Mouse (Mus musculus) E14TG2a.4 (cell line): Measurements from ENCODE around the gene Tbx2.

Source experiments
- H3K27me3 ChIP-seq: 2 replicates; pipeline ENCODE4 v1.6.1; 2014; ENCODE audit warnings: low read length, control low read depth; ENCODE audit not compliant: insufficient read depth
- H3K36me3 ChIP-seq: 2 replicates; pipeline ENCODE4 v1.6.1; 2014; ENCODE audit warnings: low read length, control low read depth; ENCODE audit not compliant: insufficient read depth
- H3K4me1 ChIP-seq: replicated peaks from 2 replicates; pipeline ENCODE4 v1.6.1; 2014; ENCODE audit warnings: low read depth, low read length, control low read depth
- H3K4me3 ChIP-seq: replicated peaks from 2 replicates; pipeline ENCODE4 v1.5.1; 2014; ENCODE audit warnings: mild to moderate bottlenecking, low read length
- H3K9me3 ChIP-seq: 2 replicates; pipeline ENCODE4 v1.6.1; 2014; ENCODE audit warnings: low read length, control low read depth
- CTCF ChIP-seq: conservative IDR thresholded peaks from 2 replicates; pipeline ENCODE4 v1.5.1; 2014; ENCODE audit warnings: low read length
- NANOG ChIP-seq: IDR thresholded peaks from 2 replicates; pipeline ENCODE4 v1.6.1; 2014; ENCODE audit warnings: borderline replicate concordance, low read length, mixed read lengths
- POU5F1 ChIP-seq: IDR thresholded peaks from 2 replicates; pipeline ENCODE4 v1.6.1; 2014; ENCODE audit warnings: low read length, borderline replicate concordance

Gene Tbx2

DNA sequence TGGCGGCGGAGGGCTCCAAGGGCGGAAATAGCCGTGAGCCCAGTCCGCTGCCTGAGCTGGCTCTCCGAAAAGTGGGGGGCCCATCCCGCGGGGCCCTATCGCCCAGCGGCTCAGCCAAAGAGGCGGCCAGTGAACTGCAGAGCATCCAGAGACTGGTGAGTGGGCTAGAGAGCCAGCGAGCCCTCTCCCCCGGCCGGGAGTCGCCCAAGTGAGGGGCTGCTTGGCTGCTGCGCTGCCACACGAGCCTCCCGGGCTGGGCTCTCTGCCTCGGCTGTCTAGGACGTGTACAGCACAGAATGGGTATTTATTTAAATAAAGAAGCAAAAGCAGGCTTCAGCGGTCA is 8.4 kb downstream of the Tbx2 start:
- H3K36me3 ChIP-seq, result no peaks in the 10 kb centered on the region
- peaks cover 53% of the 10 kb centered on the region for H3K4me1 ChIP-seq
- TF ChIP-seq CTCF (no peak), NANOG (no peak), POU5F1 (no peak)
- H3K9me3 ChIP-seq, result no peaks in the 10 kb centered on the region
- H3K4me3 ChIP-seq, result peak overlapping the region; percentile 56
- H3K27me3 ChIP-seq, result peaks cover 99% of the 10 kb centered on the region

DNA sequence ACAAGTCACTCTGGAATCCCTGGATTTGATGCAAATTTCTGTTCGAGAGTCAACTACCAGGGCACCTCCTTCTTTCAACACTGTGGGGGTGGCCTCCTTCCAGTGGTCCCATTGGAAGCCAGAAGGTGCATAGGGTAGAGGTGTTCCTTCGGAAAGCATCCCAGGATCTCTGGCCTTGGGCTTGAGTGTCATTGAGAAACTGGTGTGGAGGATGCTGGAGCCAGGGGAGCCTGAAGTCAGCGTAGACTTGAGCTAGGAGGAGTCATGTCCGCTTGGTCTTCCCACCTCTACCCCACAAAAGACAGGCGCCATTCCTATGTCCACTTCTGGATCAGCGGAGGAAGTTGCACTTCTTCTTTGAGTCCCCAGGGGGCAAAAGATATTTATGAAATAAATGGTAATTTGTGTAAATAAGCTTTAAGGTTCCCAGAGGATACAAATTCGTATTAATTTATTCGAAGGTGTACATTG is 8.9 kb downstream of the Tbx2 start:
- peak; percentile 19; the same call in 1 of the 2 replicates for TF ChIP-seq CTCF
- TF ChIP-seq POU5F1, result no peak
- no peak for TF ChIP-seq NANOG
- no peaks in the 10 kb centered on the region for H3K9me3 ChIP-seq
- peaks cover 99% of the 10 kb centered on the region for H3K27me3 ChIP-seq
- H3K4me1 ChIP-seq, result peaks cover 49% of the 10 kb centered on the region
- H3K4me3 ChIP-seq, result peak overlapping the region; percentile 73
- no peaks in the 10 kb centered on the region for H3K36me3 ChIP-seq

DNA sequence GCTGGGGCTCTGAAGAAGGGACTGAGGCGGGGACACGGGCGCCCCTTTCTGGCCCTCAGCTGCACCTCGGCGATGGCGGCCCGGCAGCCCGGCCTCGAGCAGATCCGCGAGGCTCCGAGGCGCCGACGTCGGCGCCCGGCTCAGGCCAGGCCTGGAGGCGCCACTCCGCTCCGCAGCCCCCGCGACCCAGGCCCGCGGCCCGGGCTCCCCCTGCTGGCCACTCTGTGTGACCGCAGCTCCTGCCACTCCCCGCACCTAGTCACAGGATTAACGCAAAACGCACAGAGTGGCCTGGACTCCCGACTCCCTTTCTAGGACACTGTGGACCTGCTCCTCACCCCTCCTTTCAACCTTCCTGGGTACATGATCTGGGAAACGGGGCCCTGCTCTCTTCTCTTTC is 9.6 kb downstream of the Tbx2 start:
- peaks cover 99% of the 10 kb centered on the region for H3K27me3 ChIP-seq
- TF ChIP-seq POU5F1, result no peak
- peak; percentile 19 for TF ChIP-seq CTCF
- H3K9me3 ChIP-seq, result no peaks in the 10 kb centered on the region
- H3K4me1 ChIP-seq, result peaks cover 44% of the 10 kb centered on the region
- no peaks in the 10 kb centered on the region for H3K36me3 ChIP-seq
- peak overlapping the region; percentile 73 for H3K4me3 ChIP-seq

DNA sequence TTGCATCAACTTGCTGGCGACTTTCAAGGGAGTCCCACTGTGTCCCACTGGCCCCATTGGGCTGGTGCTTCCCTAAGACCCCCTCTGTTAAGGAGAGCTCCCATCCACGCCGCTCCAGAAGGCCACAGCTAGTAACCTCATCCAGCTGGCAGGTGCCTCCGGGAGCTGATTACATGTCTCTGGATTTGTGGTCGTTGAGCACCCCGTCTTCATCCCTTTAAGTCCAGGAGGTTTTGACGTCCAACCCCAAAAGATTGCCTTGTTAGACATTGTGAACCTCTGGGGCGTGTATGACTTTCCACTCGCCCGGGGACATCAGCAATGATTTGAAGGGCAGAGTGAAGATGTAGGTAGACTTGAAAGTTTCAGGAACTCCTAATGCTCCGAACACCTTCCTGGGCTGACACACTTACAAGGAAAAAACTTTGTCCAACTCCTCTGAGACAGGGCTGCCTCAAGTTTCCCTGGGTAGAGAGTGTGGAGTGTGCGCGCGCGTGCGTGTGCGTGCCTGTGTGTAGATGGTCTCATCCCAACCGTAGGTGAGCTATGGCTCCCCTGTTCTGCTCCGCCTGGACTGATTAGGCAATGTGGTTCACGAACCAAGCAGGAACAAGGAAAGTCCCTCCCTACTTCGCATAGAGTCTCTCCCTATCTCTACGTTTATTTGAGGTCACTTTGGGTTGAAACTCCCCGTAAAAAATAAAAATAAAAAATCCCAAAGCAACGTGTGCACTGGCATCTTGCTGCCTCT is 10.4 kb downstream of the Tbx2 start:
- Histone ChIP-seq H3K4me3 (peak overlapping the region; percentile 82), H3K36me3 (no peaks in the 10 kb centered on the region), H3K27me3 (peaks cover 95% of the 10 kb centered on the region), H3K9me3 (no peaks in the 10 kb centered on the region), H3K4me1 (peaks cover 37% of the 10 kb centered on the region)
- no peak for TF ChIP-seq NANOG
- TF ChIP-seq POU5F1, result no peak
- no peak for TF ChIP-seq CTCF

DNA sequence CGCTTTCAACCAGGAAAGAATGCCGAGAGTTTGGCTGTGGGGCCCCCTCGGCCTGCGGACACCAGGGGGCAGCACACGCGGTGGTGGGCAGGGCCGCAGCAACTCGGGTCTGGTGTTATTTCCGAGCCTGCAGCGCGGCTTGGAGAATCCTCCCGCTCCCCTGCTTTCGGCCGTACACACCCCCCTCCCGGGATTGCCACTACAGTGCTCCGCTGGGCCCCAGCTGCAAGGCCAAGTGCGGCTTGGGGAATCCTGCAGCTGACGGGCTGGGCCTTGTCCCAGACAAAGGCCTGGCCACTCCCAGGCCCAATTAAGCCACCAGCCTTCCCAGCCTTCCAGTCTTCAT is 11.0 kb downstream of the Tbx2 start:
- no peaks in the 10 kb centered on the region for H3K36me3 ChIP-seq
- no peak for TF ChIP-seq POU5F1
- TF ChIP-seq NANOG, result no peak
- TF ChIP-seq CTCF, result peak; percentile 60
- H3K4me3 ChIP-seq, result peak overlapping the region; percentile 82
- H3K4me1 ChIP-seq, result peaks cover 38% of the 10 kb centered on the region
- H3K27me3 ChIP-seq, result peaks cover 95% of the 10 kb centered on the region
- no peaks in the 10 kb centered on the region for H3K9me3 ChIP-seq

DNA sequence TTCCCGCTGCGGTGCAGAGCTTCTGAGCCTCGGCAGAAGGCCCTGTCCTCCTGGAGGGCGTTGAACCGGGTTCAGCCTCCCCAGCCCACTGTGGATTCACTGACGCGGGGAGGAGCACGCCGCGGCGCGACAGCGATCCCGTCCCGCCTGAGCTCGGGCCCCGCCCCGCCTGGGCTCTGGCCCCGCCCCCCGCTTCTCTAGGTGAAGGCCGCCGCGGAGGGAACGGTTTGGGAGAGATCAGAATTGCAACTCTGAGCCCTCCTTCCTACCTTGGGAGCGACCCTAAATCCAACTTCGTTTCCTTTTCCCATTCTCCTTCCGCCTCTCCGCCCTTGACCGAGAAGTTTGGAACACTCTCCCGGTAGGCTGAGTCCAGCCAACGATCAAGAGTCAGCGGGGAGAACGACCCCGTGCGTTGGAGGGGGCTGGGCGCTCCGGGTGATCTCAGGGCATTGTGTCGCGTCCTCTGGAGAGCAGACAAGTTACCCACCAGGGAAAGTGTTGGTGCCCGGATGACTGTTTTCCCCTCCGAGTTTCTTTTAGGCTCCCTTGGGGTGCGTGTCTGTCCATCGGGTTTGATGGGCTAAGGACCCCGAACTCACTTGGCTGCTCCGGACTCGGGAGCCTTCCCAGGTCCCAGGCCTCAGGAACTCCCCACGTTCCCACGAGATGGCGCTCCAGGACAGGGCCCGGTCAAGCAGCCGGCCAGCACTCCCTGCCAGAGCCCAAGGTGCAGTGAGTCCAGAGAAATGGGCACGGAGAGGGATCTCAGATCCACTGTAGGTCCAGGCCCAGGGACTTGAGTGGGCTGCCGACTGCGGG is 12.0 kb downstream of the Tbx2 start:
- H3K4me3 ChIP-seq, result peak overlapping the region; percentile 82
- H3K9me3 ChIP-seq, result no peaks in the 10 kb centered on the region
- TF ChIP-seq NANOG, result no peak
- TF ChIP-seq CTCF, result peak; percentile 61
- no peaks in the 10 kb centered on the region for H3K36me3 ChIP-seq
- H3K27me3 ChIP-seq, result peaks cover 91% of the 10 kb centered on the region
- H3K4me1 ChIP-seq, result peaks cover 45% of the 10 kb centered on the region

DNA sequence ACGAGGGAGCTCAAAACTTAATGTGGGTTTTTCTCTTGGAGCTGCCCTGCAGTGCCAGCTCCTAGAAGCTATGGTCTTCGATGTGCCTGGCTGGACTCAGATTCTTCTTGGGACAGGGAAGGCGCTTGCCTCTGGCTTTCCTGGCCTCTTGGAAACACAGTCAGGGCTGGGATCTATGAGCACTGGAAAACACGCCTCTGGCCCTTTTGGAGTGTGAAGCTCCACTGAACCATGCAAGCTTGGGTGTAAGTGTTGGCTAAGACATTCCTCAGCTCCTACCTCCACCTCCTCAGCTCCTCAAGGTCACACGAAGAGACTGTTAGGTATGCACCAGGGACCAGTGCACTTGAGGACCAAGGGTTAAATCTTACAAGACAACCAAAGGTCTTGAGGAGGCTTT is 12.6 kb downstream of the Tbx2 start:
- TF ChIP-seq NANOG (no peak), CTCF (no peak), POU5F1 (no peak)
- Histone ChIP-seq H3K4me3 (peak overlapping the region; percentile 82), H3K9me3 (no peaks in the 10 kb centered on the region), H3K27me3 (peaks cover 88% of the 10 kb centered on the region), H3K4me1 (peaks cover 45% of the 10 kb centered on the region), H3K36me3 (no peaks in the 10 kb centered on the region)

DNA sequence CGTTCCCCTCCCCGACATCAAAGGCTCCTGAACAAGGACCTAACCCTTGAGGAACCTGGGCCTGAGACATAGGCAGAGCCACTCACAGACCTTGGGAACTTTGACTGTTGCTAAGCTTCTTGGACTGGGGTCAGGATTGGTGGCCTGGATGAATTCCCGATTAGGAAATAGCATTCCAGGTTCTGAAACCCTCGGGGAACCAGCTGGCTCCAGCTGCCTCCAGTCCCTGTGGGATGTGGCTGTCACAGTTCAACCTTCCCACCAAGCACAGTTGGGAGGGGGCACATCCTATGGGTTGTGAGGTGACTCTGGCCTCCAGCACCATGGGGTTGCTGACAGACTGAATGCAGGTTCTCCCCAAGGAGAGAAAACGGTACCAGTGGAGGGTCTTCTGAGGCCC is 13.6 kb downstream of the Tbx2 start:
- Histone ChIP-seq H3K27me3 (peaks cover 83% of the 10 kb centered on the region), H3K36me3 (no peaks in the 10 kb centered on the region), H3K4me1 (peaks cover 44% of the 10 kb centered on the region), H3K4me3 (no peak overlapping the region), H3K9me3 (no peaks in the 10 kb centered on the region)
- no peak for TF ChIP-seq CTCF
- no peak for TF ChIP-seq NANOG
- no peak for TF ChIP-seq POU5F1

DNA sequence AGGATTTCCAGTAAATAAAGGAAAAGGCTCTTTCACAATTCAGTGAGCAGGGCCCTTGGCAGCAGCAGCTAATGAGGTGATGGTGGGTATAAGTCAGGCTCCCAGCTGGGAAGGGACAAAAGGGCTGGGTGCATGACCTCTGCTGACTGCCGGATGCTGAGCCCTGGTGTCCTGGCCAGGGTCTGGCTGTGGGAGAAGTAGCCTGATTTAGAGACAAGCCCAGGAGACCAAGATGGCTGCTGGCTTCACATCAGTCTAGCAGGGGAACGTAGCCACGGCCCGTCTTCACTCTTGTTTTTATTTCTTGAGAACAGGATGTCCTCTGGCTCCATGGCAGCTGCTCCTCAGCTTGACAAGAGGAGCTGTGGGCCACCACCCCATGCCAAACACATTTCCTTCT is 14.2 kb downstream of the Tbx2 start:
- Histone ChIP-seq H3K9me3 (no peaks in the 10 kb centered on the region), H3K27me3 (peaks cover 77% of the 10 kb centered on the region), H3K4me3 (no peak overlapping the region), H3K4me1 (peaks cover 45% of the 10 kb centered on the region), H3K36me3 (no peaks in the 10 kb centered on the region)
- TF ChIP-seq POU5F1 (no peak), CTCF (no peak), NANOG (no peak)
